Mouse (Mus musculus) adrenal gland, postnatal 36 days (tissue): ENCODE measurements around the gene 2310011J03Rik. TPM values are rescaled to one million over a fixed set of nuclear protein-coding genes. Genes with fewer than 3 reads are reported as not detected.
"Not testable (repeated sequence)": the region's sequence is repeated elsewhere in the genome, so short reads cannot be mapped to it uniquely, and the experiment has no call there.

ENCODE experiments used
- DNase-seq, 2 experiments: peaks; one replicate each; pipeline ENCODE4 v3.0.0; 2021; ENCODE audit warnings: mixed read lengths in 1 of 2
- long read RNA-seq, 2 experiments: library from polyadenylated mRNA; stranded (forward); transcript quantifications; one replicate each; pipeline ENCODE4 v2.0.0; 2021; ENCODE audit warnings: borderline sequencing depth in 2 of 2
- total RNA-seq, 2 experiments: library from RNA; stranded (reverse); gene quantifications; 2 replicates each; pipeline ENCODE4 v1.2.3; 2021

2310011J03Rik gene
- 10 to 100 TPM; 24.6 to 32.0 TPM for total RNA-seq
- long read RNA-seq, experiment 1, transcript 2310011J03Rik-201 (2 exons, 1,649 nt) = major isoform, 105 of 115 reads
- long read RNA-seq, experiment 1, partial matches to known transcripts = 0 of 115 reads
- long read RNA-seq, experiment 1, other reads (novel, unspliced or antisense) = 10 of 115 reads
- long read RNA-seq, experiment 2, transcript 2310011J03Rik-201 (2 exons, 1,649 nt) = major isoform, 39 of 43 reads
- long read RNA-seq, experiment 2, partial matches to known transcripts = 0 of 43 reads
- long read RNA-seq, experiment 2, other reads (novel, unspliced or antisense) = 4 of 43 reads

GRCm38 (mm10) chr10:80320340-80320760, at the start of gene 2310011J03Rik:
TSS of gene 2310011J03Rik (minus strand) at chr10:80320537.
- DNase-seq = peak; percentile 94 to 96

DNA sequence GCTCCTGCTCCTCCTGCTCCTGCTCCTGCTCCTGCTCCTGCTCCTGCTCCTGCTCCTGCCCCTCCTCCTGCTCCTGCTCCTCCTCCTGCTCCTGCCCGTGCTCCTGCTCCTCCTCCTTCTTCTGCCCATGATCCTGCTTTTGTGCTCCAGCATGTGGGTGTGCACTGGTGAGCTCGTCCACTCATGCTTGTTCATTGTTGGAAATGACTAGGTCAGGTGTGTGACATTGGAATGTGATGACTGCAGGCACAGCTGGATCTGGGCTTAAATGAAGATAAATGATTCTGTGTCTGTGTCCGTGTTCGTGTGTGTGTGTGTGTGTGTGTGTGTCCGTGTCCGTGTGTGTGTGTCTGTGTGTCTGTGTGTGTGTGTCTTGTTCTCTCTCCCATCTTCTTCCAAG, 48.1 kb upstream of the 2310011J03Rik start:
- DNase-seq = no peak

DNA sequence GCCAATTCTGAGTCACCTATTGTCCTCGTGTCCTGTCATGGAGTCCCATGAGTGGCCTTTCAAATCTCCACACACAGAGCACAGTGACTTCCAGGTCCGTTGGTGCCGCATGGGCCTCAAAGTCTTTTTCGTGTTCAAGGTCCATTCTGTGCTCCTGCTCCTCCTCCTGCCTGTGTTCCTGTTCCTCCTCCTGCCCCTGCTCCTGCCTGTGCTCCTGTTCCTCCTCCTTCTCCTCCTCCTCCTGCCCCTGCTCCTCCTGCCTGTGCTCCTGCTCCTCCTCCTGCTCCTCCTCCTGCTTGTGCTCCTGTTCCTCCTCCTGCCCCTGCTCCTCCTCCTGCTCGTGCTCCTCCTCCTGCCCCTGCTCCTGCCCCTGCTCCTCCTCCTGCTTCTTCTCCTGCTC, 47.6 kb upstream of the 2310011J03Rik start:
- no peak for DNase-seq

GRCm38 (mm10) chr10:80365736-80366135, 45.4 kb upstream of the 2310011J03Rik start:
- DNase-seq = no peak

- no peak for DNase-seq
Observed at GRCm38 (mm10) chr10:80363734-80364133, 43.4 kb upstream of the 2310011J03Rik start.

DNA sequence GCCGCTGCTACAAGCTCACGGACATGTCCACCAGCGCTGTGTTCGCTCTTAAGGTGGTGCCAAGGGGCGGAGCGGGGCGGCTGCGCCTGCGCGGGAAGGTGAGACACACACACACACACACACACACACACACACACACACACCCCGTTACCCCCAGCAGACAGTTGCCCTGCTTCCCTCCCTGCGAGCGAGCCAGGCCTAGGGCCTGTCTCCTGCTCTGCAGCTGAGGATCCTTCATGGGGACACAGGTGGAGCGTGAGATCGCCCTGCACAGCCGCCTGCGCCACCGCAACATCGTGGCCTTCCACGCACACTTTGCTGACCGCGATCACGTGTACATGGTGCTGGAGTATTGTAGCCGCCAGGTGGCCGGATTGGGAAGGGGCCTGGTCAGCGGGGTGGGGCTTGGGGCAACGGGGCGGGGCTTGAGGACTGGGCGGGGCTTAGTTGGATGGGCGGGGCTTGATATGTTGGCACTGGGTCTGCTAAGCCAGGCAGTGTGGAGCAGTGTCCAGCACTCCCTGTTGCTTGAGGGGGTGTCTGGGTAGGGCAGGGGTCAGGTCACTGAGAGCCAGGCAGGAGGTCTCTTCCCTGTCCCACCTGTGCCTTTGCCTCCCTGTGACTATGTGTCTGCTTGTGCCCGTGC, 37.8 kb upstream of the 2310011J03Rik start:
- DNase-seq = peak; percentile 53 to 57

DNA sequence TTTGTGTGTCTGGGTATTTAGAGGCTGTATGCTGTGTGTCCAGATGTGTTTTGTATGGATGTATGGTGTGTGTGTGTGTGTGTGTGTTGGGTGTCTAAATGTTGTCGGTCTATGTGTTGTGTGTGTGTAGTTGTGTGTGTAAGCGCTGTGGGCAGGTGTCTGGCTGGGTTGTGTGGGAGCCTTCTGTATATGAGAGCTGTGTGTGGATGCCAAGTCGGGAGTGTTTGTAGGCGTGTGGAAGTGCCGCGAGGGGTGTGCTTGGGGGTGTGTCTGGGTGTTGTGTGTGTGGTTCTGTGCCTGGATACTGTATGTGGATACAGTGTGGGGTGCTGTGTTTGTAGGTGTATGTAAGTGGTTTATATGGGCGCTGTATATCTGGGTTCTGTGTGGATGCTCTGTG, 37.0 kb upstream of the 2310011J03Rik start:
- DNase-seq = no peak

GRCm38 (mm10) chr10:80356737-80357136, 36.4 kb upstream of the 2310011J03Rik start:
- DNase-seq = no peak

DNA sequence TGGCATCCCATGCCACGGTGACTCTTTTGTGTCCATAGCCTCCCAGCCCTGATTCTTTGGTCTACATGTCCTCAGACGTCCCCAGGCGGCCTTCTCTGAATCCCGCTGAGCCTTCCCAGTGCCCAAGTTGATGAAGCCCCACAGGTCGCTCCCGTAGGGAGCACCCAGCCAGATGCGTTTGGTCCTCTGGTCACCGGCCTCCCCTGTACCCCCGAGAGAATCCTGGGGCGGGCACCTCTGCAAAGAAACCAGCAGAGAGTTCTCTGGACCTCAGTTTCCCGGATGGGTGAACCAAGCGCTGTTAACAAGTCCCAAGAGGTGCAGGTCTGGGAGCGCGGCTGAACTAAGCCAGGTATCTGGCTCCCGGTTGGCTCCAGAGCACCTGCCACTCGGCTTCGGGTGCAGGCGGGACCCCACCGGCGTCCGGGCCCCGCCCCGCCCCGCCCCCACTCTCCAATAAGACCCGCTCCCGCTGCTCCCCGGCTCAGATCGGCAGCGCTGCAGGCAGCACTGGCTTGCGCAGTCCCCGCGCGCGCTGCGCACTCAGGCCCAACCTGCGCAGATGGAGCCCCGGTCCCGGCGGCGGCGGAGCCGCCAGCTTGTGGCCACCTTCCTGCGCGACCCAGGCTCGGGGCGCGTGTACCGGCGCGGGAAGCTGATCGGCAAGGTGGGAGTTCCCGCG, 35.8 kb upstream of the 2310011J03Rik start, which contains the start of gene Plk5:
Gene Plk5, plus strand, starts transcription at position 459 of the 682 bp plus-strand sequence.
- no peak for DNase-seq

DNA sequence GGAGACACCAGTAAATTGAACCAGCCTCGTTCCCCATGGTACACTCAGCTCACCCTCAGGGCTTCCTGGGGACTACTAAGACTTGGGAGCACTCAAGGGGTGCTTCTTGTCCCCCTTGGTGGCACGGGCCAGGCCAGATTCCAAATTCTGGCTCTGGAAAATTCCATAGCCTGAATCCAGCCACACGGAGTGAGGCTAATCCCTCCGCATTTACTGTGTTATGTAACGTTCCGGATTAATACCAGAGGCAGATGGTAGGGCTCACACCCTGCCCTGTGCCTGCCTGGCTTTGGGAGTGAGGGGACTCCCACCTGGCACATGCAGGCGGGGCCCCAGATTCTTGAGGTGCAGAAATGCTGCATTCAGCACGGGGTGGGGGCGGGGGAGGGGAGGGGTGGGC, 35.1 kb upstream of the 2310011J03Rik start:
- DNase-seq = no peak

- no peak for DNase-seq
Observed at GRCm38 (mm10) chr10:80352727-80353126, 32.4 kb upstream of the 2310011J03Rik start.

GRCm38 (mm10) chr10:80351896-80352295, 31.6 kb upstream of the 2310011J03Rik start:
- DNase-seq = no peak

DNA sequence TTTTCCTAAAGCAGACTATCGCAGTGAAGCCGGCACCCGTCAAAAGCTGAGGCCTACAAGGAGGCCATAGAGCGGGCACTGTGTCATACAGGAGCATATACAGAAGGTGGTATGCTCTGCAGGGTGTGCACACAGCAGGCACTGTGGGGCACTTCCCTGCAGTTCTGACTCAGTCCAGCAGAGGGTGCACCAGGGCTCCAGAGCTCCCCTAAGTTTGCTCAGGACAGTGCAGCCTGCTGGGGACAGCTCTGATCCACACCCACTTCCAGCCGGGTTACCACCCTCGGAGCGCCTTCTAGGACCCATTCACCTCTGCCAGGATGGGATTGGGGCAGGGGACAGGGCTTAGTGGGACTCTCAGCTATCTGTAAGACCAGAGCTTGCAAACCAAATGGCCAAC, 30.0 kb upstream of the 2310011J03Rik start:
- peak; percentile 88 to 91 for DNase-seq

- DNase-seq = no peak
Observed at GRCm38 (mm10) chr10:80348981-80349380, 28.6 kb upstream of the 2310011J03Rik start.

- DNase-seq = peak; percentile 55 to 76
Observed at GRCm38 (mm10) chr10:80348244-80348781, 28.0 kb upstream of the 2310011J03Rik start, which contains the start of gene Adamtsl5. TSS of gene Adamtsl5 (minus strand) at chr10:80348412.

DNA sequence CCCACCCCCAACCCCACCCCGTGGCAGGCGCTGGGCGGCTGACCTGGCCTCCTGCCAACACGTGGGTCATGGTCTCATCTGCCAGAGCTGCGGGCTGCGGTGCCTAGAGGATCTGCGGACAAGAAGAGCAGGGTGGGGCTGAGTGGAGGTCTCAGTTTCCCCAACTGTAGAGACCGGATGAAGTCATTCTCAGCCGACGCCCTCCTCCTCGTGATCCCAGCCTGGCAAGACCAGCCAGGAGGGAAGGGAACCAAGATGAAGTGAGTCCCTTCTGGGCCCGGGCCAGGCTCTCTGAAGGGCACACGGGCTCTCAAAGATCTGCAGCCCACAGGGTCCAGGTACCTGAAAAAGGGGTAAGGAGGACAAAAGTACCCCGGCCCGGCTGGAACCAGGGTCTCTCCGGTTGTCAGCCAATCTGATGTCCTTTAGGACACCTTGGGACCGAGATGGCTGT, 27.2 kb upstream of the 2310011J03Rik start:
- DNase-seq = no peak

GRCm38 (mm10) chr10:80345929-80346328, 25.6 kb upstream of the 2310011J03Rik start:
- DNase-seq = not testable (repeated sequence)

GRCm38 (mm10) chr10:80345122-80345521, 24.8 kb upstream of the 2310011J03Rik start:
- DNase-seq = no peak

DNA sequence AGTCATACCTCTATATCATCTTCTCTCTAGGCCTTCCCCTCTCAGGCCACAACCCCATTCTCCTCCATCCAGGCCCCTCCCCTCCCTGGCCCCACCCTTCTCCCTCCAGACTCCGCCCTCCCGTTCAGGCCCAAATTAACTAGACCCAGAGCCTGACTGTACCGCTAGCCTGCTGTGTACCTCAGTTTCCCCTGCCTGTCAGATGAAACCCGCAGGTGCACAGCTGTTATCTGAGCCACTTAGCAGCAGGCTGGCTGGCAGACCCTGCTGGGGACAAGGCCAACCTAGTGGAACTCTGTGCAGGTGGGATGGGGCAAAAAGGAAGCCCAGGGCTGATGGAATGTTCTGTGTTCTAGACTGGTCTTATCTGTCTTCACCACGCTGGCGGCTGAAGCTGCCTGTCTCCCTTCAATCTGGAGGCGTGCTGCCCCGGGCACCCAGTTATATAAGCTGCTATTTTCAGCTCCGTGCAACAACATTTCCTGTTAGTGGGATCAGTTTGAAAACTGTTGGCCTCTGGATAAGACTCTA, 23.9 kb upstream of the 2310011J03Rik start:
- no peak for DNase-seq

- no peak for DNase-seq
Observed at GRCm38 (mm10) chr10:80343425-80343895, 23.1 kb upstream of the 2310011J03Rik start.

- peak; percentile 74 to 77 for DNase-seq
Observed at GRCm38 (mm10) chr10:80342749-80343424, 22.6 kb upstream of the 2310011J03Rik start.
